Mouse (Mus musculus) neutrophil, adult 5-6 weeks (primary cell): Measurements from ENCODE around the gene Dhx16. TPM values are rescaled to one million over a fixed set of nuclear protein-coding genes. Genes with fewer than 3 reads are reported as not detected.
"Not testable (repeated sequence)": the region's sequence is repeated elsewhere in the genome, so short reads cannot be mapped to it uniquely, and the experiment has no call there.

Source experiments
- ATAC-seq: fragments of 151-379, 151-347 bp; 2 replicates; pipeline ENCODE4 v1.8.0; 2017; ENCODE audit warnings: mild to moderate bottlenecking, moderate TSS enrichment; ENCODE audit not compliant: insufficient number of reproducible peaks, poor library complexity, low FRiP score, severe bottlenecking; ENCODE audit errors: extremely low read depth
- total RNA-seq: library from RNA; stranded (forward); fragments of 200-1000 nt; gene quantifications from 2 replicates; pipeline ENCODE4 v1.2.3, GENCODE M21; 2017

Gene Dhx16
- total RNA-seq: 106 and 121 TPM in 2 replicates

DNA sequence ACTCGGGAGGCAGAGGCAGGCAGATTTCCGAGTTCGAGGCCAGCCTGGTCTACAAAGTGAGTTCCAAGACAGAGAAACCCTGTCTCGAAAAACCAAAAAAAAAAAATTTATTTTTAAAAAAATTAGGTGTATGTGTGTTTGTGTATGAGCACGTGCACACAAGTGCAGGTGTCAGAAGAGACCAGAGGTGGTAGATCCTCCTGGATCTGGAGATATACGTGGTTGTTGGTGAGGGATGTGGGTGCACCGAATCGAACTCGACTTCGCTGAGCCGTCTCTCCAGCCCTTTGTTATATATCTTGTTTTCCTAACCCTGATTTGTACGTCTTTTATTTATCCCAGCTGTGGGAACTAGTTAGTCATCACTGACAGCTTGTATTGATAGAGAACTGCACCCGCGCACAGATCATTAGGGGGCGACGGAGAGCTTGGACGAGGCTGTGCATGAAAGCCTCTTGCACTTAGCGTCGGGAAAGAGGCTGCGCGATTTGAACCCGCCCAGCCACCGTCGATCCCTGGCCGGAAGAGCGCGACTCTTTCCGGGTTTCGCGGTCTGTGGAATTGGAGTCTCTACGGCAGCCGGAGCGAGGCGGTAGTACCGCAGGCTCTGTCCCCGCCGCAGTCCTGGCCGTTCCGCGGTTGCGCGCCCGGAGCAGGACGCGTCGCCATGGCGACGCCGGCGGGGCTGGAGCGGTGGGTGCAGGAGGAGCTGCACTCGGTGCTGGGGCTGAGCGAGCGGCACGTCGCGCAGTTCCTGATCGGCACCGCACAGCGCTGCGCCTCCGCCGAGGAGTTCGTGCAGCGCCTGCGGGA is at the start of gene Dhx16:
Gene Dhx16, plus strand, starts transcription at position 575 of the 813 bp plus-strand sequence.
- peak; percentile 92 for ATAC-seq

DNA sequence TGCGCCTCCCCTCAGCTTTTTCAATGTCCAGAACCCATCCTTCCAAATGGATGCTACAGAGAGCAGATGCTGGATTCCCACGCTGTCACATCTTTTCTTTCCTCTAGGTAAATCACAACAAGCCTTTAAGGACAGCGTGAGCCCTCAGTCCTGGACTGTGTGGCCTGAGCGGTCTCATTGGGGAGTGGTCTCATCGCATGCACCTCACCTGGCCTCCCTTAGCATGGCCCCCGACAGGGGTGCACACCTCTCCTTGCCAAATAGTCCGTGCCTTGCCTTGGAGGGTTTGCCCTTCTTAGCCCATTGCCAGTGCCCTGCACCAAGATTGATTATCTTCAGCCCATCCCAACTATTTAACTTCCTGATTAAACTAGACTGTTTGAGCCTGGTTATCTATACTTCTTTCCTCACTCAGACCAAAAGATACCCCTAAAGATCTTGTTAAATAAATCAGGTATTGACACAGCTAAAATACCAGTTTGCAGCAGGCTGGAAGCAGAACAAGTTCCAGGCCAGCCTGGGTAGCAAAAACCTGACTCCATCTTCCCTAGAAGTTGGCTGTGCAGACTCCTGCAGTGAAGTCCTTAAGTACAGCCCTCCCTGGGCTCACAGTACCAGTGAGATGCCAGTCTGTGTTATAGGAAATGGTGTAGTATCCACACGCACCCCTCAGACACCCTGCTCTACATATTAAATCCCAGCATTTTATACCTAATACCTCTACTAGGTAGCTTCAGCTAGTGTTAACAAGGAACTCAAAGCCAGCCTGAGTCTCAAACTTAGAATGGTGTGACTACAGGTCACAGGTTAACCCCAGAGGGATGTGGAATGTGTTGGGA is 47.0 kb upstream of the Dhx16 start:
- ATAC-seq: no peak

GRCm38 (mm10) chr17:35833239-35833751 is 46.3 kb upstream of the Dhx16 start:
- no peak for ATAC-seq

DNA sequence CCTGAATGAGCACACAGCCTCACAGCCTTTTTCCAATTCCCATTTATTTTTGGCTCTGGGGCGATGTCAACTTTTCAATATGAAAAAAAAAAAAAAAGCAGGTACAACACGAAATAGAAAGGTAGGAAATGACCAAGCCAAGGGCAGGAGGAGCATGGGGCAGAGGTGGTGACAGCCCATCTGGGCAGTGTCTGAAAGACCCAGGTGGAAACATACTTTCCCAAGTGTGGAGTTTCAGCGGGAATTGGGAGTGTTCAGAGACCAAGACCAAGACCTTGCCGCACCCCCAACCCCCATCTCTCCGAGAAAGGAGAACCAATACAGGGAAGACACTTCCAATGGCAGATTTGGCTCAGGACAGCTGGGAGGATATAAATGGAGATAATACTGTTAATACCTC is 45.7 kb upstream of the Dhx16 start:
- no peak for ATAC-seq

GRCm38 (mm10) chr17:35834696-35835422 is 44.8 kb upstream of the Dhx16 start:
- ATAC-seq: no peak

DNA sequence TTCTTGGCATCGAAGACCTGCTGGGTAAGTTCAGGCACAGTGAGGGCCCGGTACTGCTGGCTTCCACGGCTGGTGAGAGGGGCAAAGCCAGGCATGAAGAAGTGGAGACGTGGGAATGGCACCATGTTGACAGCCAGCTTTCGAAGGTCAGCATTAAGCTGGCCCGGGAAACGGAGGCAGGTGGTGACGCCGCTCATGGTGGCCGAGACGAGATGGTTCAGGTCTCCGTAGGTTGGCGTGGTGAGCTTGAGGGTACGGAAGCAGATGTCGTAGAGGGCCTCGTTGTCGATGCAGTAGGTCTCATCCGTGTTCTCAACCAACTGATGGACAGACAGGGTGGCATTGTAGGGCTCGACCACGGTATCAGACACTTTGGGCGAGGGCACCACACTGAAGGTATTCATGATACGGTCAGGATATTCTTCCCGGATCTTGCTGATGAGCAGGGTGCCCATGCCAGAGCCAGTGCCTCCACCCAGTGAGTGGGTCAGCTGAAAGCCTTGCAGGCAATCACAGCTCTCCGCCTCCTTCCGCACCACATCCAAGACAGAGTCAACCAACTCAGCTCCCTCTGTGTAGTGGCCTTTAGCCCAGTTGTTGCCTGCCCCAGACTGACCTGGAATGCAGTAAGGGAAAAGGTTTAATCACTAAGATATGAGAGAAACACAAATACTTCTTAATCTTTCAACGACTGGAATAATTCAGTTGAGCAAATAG is 44.0 kb upstream of the Dhx16 start:
- no peak for ATAC-seq

DNA sequence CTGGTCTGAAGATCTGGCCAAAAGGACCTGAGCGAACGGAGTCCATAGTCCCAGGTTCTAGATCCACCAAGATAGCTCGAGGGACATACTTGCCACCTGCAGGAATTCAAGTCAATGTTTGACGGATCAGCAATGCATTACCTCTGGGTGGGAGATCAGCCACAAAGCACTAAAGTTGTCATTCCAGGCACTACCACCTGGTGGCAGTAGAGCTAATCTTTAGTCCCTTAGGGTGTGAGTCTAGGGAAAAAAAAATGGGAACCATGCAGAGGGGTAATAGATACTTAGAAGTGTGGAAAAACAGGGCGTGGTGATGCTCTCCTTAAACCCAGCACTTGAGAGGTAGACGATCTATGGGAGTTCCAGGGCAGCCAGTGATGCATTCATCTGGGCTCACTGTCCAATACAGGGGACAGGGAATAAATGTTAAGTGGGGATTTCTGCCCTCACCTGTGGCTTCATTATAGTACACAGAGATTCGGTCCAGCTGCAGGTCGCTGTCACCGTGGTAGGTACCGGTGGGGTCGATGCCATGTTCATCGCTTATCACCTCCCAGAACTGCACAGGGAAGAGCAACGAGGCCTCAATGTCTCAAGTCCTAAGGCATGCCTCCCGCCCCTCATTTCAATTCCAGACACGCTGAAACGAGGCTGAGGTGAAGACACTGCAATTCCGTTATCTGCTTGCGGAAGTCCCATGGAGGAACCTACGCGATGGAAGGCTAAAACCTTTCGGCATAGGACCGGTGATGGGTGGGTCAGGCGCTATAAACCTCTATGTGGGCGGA is 43.2 kb upstream of the Dhx16 start:
- ATAC-seq: peak; percentile 39

DNA sequence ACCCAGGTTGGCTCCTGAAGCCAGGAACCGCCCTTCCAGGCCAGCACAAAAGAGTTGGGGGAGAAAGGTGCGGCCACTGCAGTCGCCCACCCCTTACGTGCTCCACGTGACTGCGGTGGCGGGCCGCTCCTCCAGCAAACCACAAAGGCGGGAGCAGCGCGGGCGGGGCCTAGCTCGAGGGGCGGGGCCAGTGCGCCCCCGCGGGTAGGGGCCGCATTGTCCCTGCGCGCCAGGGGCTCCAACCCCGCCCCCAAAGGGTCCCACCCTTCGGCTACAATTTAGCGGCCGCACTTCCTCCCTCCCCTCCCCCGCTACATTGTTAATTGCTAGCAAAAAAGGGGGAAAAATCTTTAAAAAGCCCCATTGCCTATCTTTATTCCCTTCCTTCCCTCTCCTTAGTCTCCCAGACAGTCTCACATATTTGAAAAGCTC is 42.6 kb upstream of the Dhx16 start:
- no peak for ATAC-seq

- no peak for ATAC-seq
These were observed 42.1 kb upstream of the Dhx16 start for GRCm38 (mm10) chr17:35837487-35837886.

GRCm38 (mm10) chr17:35838122-35838544 is 41.5 kb upstream of the Dhx16 start, which contains the start of gene Tubb5:
TSS of gene Tubb5 (minus strand) at chr17:35838306.
- ATAC-seq: peak; percentile 42

DNA sequence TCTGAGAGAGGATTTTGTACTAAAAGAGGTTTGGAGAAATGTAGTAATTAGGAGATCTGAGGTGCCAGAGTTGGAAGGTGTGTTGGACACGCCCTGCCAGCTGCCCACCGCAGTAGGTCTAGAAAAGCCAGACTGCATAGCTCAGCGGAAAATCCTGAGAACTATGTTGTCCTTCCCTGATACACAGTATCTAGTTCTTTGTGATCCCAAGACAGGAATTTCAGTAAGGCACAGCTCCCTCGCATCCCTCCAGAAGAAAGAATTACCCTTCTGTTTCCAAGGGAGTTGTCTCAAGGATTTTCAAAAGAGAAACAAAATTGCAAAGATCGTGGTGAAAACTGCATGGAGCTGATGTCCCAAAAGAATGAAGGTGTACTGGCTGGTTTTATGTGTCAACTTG is 41.0 kb upstream of the Dhx16 start:
- no peak for ATAC-seq

- not testable (repeated sequence) for ATAC-seq
These were observed 40.6 kb upstream of the Dhx16 start for GRCm38 (mm10) chr17:35839002-35839401.

GRCm38 (mm10) chr17:35840561-35840960 is 39.1 kb upstream of the Dhx16 start:
- ATAC-seq: no peak

DNA sequence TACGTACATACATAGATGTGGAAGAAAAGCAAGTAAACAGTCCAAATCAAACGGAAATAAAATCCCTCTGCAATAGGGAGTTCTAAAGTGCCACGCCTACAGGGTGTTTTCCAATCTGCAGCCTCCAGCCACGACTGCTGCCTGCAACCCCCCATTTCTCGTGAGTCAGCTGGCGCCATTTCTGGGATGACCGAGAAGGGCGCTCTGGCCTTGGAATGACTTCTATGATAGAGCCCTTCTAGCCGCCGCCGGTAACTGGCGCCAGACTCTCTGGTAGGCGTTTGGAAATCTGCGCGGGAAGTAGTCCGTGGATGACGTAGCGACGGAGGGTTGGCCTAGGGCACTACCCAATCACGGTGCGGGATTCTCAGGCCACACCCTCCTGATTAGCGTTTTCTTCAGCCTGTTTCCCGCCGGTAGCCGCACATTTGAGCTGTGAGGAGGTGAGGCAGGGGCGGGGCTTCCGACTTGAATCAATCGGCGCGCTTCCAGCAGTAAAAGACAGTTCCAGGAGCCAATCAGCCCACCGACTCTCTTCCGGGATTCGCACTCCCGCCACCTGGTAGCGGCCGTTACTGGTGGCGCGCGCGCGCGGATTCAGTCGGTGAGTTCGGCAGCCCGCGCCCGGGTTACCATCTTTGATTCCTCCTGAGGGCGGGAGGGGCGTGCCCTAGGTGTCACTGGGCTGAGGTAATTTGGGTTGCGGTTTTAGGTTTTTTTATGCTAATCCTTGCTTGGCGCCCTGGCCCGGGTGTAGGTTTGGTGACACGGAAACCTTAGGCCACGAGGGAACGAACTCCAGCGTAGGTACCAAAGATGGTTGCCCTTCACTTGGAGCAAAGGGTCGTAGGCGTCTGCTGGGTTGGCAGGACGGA is 38.3 kb upstream of the Dhx16 start, which contains the start of gene Mdc1:
Gene Mdc1, plus strand, starts transcription at position 440 of the 875 bp plus-strand sequence.
- peak; percentile 90 for ATAC-seq

DNA sequence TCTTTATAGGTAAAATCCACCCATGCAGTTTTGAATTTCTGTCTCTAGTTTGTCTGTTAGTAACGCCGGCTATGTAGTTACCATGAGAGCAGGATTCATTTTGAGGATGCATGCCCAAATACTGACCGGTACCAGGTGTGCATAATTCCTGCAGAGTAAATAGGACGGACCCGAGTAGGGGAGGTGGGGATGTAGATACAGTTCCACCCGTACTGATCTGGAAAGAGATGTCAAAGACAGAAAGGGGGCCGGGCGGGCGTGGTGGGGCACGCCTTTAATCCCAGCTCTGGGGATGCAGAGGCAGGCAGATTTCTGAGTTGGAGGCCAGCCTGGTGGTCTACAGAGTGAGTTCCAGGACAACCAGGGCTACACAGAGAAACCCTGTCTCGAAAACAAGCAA is 37.6 kb upstream of the Dhx16 start:
- no peak for ATAC-seq

- no peak for ATAC-seq
These were observed 36.1 kb upstream of the Dhx16 start for GRCm38 (mm10) chr17:35843514-35843913.

DNA sequence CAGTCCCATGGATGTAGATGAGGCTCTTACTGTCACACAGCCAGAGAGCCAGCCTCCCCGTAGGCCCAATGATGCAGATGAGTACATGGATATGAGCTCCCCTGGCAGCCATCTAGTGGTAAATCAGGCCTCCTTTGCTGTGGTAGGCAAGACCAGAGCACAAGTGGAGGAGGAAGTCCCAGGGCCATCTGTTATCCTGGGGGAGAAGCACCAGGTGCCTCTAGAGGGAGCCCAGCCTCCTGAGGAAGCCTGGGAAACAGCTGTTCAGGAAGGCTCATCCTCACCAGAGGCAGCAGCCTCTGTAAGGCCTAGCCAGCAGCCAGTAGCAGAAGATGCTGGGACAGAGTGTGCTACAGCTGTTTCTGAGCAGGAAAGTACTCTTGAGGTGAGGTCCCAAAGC is 31.5 kb upstream of the Dhx16 start:
- ATAC-seq: no peak
